Mouse (Mus musculus): ENCODE data around the gene Speer4e. TPM values are rescaled to one million over a fixed set of nuclear protein-coding genes. Genes with fewer than 3 reads are reported as not detected.
A peak's percentile ranks its signal among the peaks of the same experiment; 100 is the strongest.
"Not testable (repeated sequence)": the region's sequence is repeated elsewhere in the genome, so short reads cannot be mapped to it uniquely, and the experiment has no call there.

The Speer4e gene
- polyA plus RNA-seq (2014; fragmentation: Nextera tagmentation; extraction: Ambion mirVana), result 0.14 TPM in 1 of 2 replicates, not detected in the other

- 21% methylated on average over 1 of the region's 1 CpGs for WGBS
- not testable (repeated sequence) for H3K9ac ChIP-seq (ENCODE audit: low read length); ATAC-seq (ENCODE audit: insufficient number of reproducible peaks, insufficient read depth, low FRiP score, low read depth); H3K4me2 ChIP-seq (ENCODE audit: low read length); H3K9me3 ChIP-seq (ENCODE audit: control insufficient read depth, low read length); H3K4me3 ChIP-seq (ENCODE audit: control insufficient read depth in 1 of 2, insufficient read depth in 1 of 2, low read depth in 1 of 2, low read length in 2 of 2); H3K36me3 ChIP-seq (ENCODE audit: control insufficient read depth, insufficient read depth, low read length); H3K27ac ChIP-seq (replicated peaks in 1 of 2; ENCODE audit: control insufficient read depth in 1 of 2, insufficient read depth in 1 of 2, low read depth in 2 of 2, low read length in 2 of 2); H3K4me1 ChIP-seq (ENCODE audit: control insufficient read depth in 2 of 2, insufficient read depth in 2 of 2, low read length in 2 of 2); H3K27me3 ChIP-seq (ENCODE audit: control insufficient read depth, insufficient read depth, low read length)
Measured at GRCm38 (mm10) chr5:14938329-14938728, at the start of gene Speer4e. Gene Speer4e (minus strand): TSS chr5:14938429.

- not testable (repeated sequence) for H3K9ac ChIP-seq (ENCODE audit: low read length); H3K27me3 ChIP-seq (ENCODE audit: control insufficient read depth, insufficient read depth, low read length); H3K4me3 ChIP-seq (ENCODE audit: control insufficient read depth in 1 of 2, insufficient read depth in 1 of 2, low read depth in 1 of 2, low read length in 2 of 2); H3K27ac ChIP-seq (replicated peaks in 1 of 2; ENCODE audit: control insufficient read depth in 1 of 2, insufficient read depth in 1 of 2, low read depth in 2 of 2, low read length in 2 of 2); H3K9me3 ChIP-seq (ENCODE audit: control insufficient read depth, low read length); H3K4me1 ChIP-seq (ENCODE audit: control insufficient read depth in 2 of 2, insufficient read depth in 2 of 2, low read length in 2 of 2); H3K36me3 ChIP-seq (ENCODE audit: control insufficient read depth, insufficient read depth, low read length); H3K4me2 ChIP-seq (ENCODE audit: low read length)
- WGBS, result 29% methylated on average over 5 of the region's 6 CpGs
- peak; percentile 61; the same call in 1 of the 2 replicates for ATAC-seq (ENCODE audit: insufficient number of reproducible peaks, insufficient read depth, low FRiP score, low read depth)
Measured at GRCm38 (mm10) chr5:14986649-14987387, 48.6 kb upstream of the Speer4e start.

- H3K9ac ChIP-seq (ENCODE audit: low read length); ATAC-seq (ENCODE audit: insufficient number of reproducible peaks, insufficient read depth, low FRiP score, low read depth); H3K27me3 ChIP-seq (ENCODE audit: control insufficient read depth, insufficient read depth, low read length); H3K27ac ChIP-seq (replicated peaks in 1 of 2; ENCODE audit: control insufficient read depth in 1 of 2, insufficient read depth in 1 of 2, low read depth in 2 of 2, low read length in 2 of 2); H3K36me3 ChIP-seq (ENCODE audit: control insufficient read depth, insufficient read depth, low read length); H3K4me1 ChIP-seq (ENCODE audit: control insufficient read depth in 2 of 2, insufficient read depth in 2 of 2, low read length in 2 of 2); H3K4me3 ChIP-seq (ENCODE audit: control insufficient read depth in 1 of 2, insufficient read depth in 1 of 2, low read depth in 1 of 2, low read length in 2 of 2); H3K4me2 ChIP-seq (ENCODE audit: low read length); H3K9me3 ChIP-seq (ENCODE audit: control insufficient read depth, low read length): not testable (repeated sequence)
- no CpG with 5 or more reads among the region's 1 CpGs for WGBS
Measured at GRCm38 (mm10) chr5:14978835-14979234, 40.6 kb upstream of the Speer4e start, which contains the start of gene Gm10354. Gene Gm10354 (minus strand): TSS chr5:14978935.

GRCm38 (mm10) chr5:14977368-14977767 is 39.1 kb upstream of the Speer4e start:
- not testable (repeated sequence) for H3K27ac ChIP-seq (replicated peaks in 1 of 2; ENCODE audit: control insufficient read depth in 1 of 2, insufficient read depth in 1 of 2, low read depth in 2 of 2, low read length in 2 of 2); H3K9ac ChIP-seq (ENCODE audit: low read length); H3K4me3 ChIP-seq (ENCODE audit: control insufficient read depth in 1 of 2, insufficient read depth in 1 of 2, low read depth in 1 of 2, low read length in 2 of 2); H3K27me3 ChIP-seq (ENCODE audit: control insufficient read depth, insufficient read depth, low read length); H3K36me3 ChIP-seq (ENCODE audit: control insufficient read depth, insufficient read depth, low read length); ATAC-seq (ENCODE audit: insufficient number of reproducible peaks, insufficient read depth, low FRiP score, low read depth); H3K4me2 ChIP-seq (ENCODE audit: low read length); H3K4me1 ChIP-seq (ENCODE audit: control insufficient read depth in 2 of 2, insufficient read depth in 2 of 2, low read length in 2 of 2); H3K9me3 ChIP-seq (ENCODE audit: control insufficient read depth, low read length)
- WGBS, result 75% methylated on average over 4 of the region's 4 CpGs

- H3K4me1 ChIP-seq (ENCODE audit: control insufficient read depth in 2 of 2, insufficient read depth in 2 of 2, low read length in 2 of 2); H3K4me3 ChIP-seq (ENCODE audit: control insufficient read depth in 1 of 2, insufficient read depth in 1 of 2, low read depth in 1 of 2, low read length in 2 of 2); H3K4me2 ChIP-seq (ENCODE audit: low read length); H3K27me3 ChIP-seq (ENCODE audit: control insufficient read depth, insufficient read depth, low read length); H3K36me3 ChIP-seq (ENCODE audit: control insufficient read depth, insufficient read depth, low read length); H3K9ac ChIP-seq (ENCODE audit: low read length); H3K27ac ChIP-seq (replicated peaks in 1 of 2; ENCODE audit: control insufficient read depth in 1 of 2, insufficient read depth in 1 of 2, low read depth in 2 of 2, low read length in 2 of 2); ATAC-seq (ENCODE audit: insufficient number of reproducible peaks, insufficient read depth, low FRiP score, low read depth): not testable (repeated sequence)
- WGBS, result 60% methylated on average over 3 of the region's 4 CpGs
- peaks cover 11% of the 10 kb centered on the region for H3K9me3 ChIP-seq (ENCODE audit: control insufficient read depth, low read length)
Measured at GRCm38 (mm10) chr5:14975294-14975693, 37.1 kb upstream of the Speer4e start.

- not testable (repeated sequence) for H3K36me3 ChIP-seq (ENCODE audit: control insufficient read depth, insufficient read depth, low read length); H3K4me1 ChIP-seq (ENCODE audit: control insufficient read depth in 2 of 2, insufficient read depth in 2 of 2, low read length in 2 of 2); H3K27ac ChIP-seq (replicated peaks in 1 of 2; ENCODE audit: control insufficient read depth in 1 of 2, insufficient read depth in 1 of 2, low read depth in 2 of 2, low read length in 2 of 2); H3K9me3 ChIP-seq (ENCODE audit: control insufficient read depth, low read length); H3K9ac ChIP-seq (ENCODE audit: low read length); ATAC-seq (ENCODE audit: insufficient number of reproducible peaks, insufficient read depth, low FRiP score, low read depth); H3K4me3 ChIP-seq (ENCODE audit: control insufficient read depth in 1 of 2, insufficient read depth in 1 of 2, low read depth in 1 of 2, low read length in 2 of 2); H3K27me3 ChIP-seq (ENCODE audit: control insufficient read depth, insufficient read depth, low read length); H3K4me2 ChIP-seq (ENCODE audit: low read length)
- WGBS, result 73% methylated on average over 3 of the region's 3 CpGs
Measured at GRCm38 (mm10) chr5:14972841-14973240, 34.6 kb upstream of the Speer4e start.

GRCm38 (mm10) chr5:14963821-14964220 is 25.6 kb upstream of the Speer4e start:
- H3K27ac ChIP-seq (replicated peaks in 1 of 2; ENCODE audit: control insufficient read depth in 1 of 2, insufficient read depth in 1 of 2, low read depth in 2 of 2, low read length in 2 of 2); H3K27me3 ChIP-seq (ENCODE audit: control insufficient read depth, insufficient read depth, low read length); H3K9me3 ChIP-seq (ENCODE audit: control insufficient read depth, low read length); H3K4me3 ChIP-seq (ENCODE audit: control insufficient read depth in 1 of 2, insufficient read depth in 1 of 2, low read depth in 1 of 2, low read length in 2 of 2); H3K9ac ChIP-seq (ENCODE audit: low read length); H3K36me3 ChIP-seq (ENCODE audit: control insufficient read depth, insufficient read depth, low read length); H3K4me1 ChIP-seq (ENCODE audit: control insufficient read depth in 2 of 2, insufficient read depth in 2 of 2, low read length in 2 of 2); H3K4me2 ChIP-seq (ENCODE audit: low read length); ATAC-seq (ENCODE audit: insufficient number of reproducible peaks, insufficient read depth, low FRiP score, low read depth): not testable (repeated sequence)
- 75% methylated on average over 13 of the region's 13 CpGs for whole genome bisulfite sequencing

GRCm38 (mm10) chr5:14961502-14961901 is 23.3 kb upstream of the Speer4e start:
- WGBS, result 71% methylated on average over 4 of the region's 4 CpGs
- ATAC-seq (ENCODE audit: insufficient number of reproducible peaks, insufficient read depth, low FRiP score, low read depth), result not testable (repeated sequence)

More at GRCm38 (mm10) chr5:14961502-14961901, 23.3 kb upstream of the Speer4e start:
- not testable (repeated sequence) for H3K9ac ChIP-seq (ENCODE audit: low read length); H3K4me2 ChIP-seq (ENCODE audit: low read length); H3K4me1 ChIP-seq (ENCODE audit: control insufficient read depth in 2 of 2, insufficient read depth in 2 of 2, low read length in 2 of 2); H3K27me3 ChIP-seq (ENCODE audit: control insufficient read depth, insufficient read depth, low read length); H3K4me3 ChIP-seq (ENCODE audit: control insufficient read depth in 1 of 2, insufficient read depth in 1 of 2, low read depth in 1 of 2, low read length in 2 of 2); H3K9me3 ChIP-seq (ENCODE audit: control insufficient read depth, low read length); H3K36me3 ChIP-seq (ENCODE audit: control insufficient read depth, insufficient read depth, low read length); H3K27ac ChIP-seq (replicated peaks in 1 of 2; ENCODE audit: control insufficient read depth in 1 of 2, insufficient read depth in 1 of 2, low read depth in 2 of 2, low read length in 2 of 2)

All from heart, embryonic 14.5 days (tissue).